Mouse (Mus musculus) spleen, postnatal 10 days (tissue): ENCODE measurements at regions not wholly inside any gene's neighbourhood (a gene's known extent, or its start where the extent isn't known, plus 50 kb on each side); places are given as distances from the start of the nearest gene placed in this dataset.
A peak's percentile ranks its signal among the peaks of the same experiment; 100 is the strongest.

ENCODE experiments used
- DNase-seq, 2 experiments: peaks; one replicate each; pipeline ENCODE4 v3.0.0; 2021 to 2022; ENCODE audit warnings: low spot score in 2 of 2

DNA sequence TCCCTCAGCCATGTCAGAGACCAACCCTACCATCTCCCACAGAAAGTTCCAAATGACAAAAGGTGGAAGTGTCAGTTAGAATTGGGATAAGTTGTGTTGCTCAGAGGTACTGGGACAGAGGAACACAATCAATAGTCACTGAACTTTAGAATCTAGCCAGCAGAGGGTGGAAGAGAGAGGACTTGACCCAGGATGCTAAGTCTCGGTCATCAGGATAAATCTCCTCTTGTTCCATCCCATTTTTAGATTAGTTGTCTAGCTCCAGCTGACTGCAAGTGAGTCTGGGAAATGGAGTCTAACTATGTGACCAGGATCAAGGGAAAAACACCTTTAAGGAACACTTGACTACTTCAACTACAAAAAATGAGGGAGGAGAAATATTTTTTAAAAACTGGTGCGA is 91.5 kb downstream of the Fam84b start:
- no peak for DNase-seq

DNA sequence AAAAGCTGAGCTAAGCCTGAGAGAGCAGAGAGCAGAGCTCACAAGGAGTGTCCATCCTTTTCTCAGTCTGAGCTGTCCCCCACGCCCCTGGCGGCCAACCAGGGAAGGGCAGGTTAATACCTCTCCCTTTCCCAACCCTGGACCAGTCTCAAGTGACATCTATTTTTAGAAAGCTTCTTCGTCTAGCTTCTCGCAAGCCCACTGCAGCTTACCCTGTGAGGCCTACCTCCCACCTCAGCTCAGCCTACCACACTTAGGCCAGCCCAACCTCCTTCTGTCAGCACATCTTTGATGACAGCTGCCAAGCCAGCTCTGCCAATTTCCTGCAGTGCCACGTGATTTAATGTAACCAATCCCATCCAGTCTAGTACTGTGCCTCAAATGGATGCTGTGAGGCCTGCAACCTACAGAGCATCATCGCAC is 93.6 kb downstream of the Fam84b start:
- DNase-seq, result peak; percentile 28 to 62

DNA sequence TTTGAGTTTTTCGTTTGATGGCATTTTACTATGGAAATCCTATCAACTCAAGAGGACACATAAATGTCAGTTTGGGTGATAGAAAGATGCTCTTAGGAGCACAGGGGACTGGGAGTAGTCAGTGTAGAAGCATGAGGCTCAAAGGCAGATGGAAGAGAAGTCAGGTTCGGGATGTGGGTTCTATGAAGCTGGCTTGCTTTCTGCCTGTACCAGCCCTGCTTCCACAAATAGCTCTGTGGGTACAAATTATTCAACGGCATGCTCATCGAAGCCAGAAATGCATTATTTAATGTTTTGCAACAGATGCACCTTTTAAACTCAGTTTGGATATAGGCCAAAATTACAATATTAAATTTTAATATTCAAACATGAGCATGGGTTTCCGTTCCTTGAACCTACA is 99.3 kb downstream of the Fam84b start:
- DNase-seq, result no peak

DNA sequence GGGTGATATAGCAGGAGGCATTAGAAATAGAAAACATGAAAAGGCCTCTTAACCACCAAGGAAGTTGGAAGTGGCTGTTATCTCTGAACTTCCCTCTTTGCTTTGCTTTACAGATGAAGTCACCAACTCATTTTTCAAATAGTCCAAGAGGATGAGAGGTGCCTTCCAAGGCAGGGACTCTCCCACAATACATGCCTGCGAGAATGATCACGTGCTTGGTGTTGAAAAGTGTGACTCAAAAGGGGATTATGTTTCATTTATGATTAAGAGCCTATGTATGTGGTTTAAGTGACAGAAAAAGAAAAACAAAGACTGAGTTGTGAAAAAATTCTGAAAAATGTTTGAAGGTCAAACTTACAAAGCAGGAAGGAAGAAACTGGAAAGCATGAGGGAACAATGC is 114.0 kb downstream of the Fam84b start:
- no peak for DNase-seq

DNA sequence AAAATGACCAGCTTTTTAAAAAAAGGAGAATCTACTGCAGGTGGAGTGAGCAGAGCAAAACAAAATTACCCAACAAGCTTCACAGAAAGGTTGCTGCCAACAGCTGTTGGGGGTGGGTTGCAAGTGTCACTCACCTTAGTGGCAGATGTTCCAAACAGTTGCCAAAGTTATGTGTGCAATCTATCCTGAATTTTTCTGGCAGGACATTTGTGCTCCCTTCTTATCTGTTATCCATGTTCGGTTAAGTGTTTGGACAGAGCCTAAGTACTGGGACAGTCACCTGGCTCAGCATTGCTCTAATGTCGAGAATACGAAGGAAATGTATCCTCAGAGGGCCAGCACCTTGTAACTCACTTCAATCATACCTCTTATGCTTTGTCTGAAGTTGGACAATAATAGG is 115.3 kb downstream of the Fam84b start:
- no peak for DNase-seq

DNA sequence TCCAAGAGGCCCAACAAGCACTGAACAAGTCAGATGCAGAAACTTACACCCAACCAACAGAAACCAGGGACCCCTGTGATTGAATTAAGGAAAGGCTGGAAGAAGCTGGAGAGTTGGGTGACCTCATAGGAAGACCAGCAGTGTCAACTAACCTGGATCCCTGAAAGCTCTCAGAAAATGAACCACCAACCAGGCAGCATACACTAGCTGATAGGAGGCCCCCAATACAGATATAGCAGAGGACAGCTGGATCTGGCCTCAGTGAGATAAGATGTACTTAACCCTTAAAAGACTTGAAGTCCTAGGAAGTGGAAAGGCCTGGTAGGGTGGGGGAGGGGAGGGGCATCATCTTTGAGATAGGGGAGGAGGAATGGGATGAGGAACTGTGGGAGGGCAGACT is 121.2 kb downstream of the Fam84b start:
- DNase-seq, result no peak

DNA sequence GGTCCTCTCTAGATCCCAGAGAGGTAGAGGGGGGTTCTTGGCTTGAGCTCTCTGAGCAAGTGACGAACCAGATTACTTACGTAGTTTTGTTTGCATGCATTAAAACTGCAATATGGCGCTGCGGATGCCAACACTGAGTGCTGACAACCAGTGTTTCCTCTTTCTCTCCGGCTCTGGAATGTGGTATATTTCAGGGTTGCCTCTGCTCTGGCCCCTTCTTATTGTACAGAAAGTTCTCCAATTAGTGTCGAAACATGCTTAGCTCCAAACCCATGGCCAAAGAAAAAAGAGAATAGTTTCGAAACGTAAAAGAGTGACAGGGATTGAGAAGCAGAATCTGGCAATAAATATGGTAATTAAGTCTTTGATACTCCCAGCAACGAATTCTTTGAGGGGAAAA is 124.8 kb downstream of the Fam84b start:
- no peak for DNase-seq

DNA sequence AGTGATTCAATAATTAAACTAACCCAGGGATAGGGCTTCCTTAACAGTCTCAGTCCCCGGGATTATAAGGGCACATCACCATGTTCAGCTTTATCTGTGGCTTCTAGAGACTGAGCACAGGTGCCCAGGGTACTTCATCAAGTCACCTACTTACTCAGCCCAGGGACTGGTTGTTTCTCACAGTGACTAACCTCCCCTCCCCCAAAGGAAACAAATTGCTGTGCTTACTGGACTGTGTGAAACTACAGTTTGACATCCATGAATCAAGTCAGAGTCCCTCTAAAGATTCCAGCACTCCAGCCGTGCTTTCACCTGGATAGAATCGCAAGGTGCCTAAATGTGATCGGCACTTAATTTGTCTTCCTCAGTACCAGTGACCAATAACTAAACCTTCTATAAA is 125.2 kb downstream of the Fam84b start:
- no peak for DNase-seq

DNA sequence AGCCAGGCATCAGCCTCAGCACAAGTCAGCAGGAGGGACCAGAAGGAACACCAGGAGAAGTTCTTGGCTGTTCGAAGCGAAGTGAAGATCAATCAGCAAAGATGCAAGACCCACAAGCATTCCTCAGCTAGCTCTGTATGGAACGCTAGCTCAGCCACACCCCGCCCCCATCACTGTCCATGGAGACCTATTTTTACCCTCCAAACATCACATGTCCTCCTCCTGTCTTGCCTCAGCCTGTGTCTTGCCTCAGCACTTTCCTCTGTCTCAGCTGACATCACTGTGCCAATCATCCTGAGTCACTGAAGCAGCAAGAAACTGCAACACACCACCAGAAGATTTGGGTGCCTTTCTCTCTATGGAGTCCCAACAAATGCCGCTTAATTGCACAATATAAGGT is 134.2 kb downstream of the Fam84b start:
- DNase-seq, result no peak

DNA sequence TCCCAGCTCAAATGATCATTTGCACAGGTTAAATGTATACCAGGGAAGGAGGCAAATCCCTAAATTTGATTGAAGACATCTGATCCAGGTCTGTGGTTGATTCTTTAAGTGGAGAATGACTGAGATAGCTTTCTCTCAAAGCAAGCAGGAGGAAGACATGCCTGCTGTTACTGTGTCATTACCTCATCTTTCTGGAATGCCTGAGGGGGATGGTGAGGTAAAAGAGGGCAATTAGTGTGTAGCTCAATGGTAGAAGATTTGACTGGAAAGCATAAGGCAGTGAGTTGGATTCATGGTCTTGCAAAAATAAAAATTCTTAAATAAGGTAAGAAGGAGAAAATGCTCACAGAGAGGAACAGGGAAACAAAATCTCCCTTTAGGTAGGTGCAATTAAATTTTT is 144.9 kb downstream of the Fam84b start:
- no peak for DNase-seq

DNA sequence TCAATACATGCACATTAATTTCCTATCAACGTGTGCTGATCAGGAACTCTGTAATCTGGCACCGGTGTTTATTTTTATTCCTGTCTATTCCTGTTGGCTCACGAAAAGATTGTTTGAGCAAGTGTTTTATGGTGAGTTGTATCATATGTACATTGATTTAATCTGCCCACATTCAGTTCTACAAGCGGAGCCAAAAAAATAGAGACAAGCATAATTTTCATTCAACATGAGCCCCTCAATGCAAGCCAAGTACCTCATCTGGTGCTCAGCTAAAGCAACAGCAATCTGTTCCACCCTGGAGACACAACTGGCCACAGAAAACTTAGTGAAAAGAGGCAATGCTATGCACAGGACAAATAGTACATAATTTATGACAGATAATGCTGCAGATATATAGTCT is 147.6 kb downstream of the Fam84b start:
- DNase-seq, result no peak

DNA sequence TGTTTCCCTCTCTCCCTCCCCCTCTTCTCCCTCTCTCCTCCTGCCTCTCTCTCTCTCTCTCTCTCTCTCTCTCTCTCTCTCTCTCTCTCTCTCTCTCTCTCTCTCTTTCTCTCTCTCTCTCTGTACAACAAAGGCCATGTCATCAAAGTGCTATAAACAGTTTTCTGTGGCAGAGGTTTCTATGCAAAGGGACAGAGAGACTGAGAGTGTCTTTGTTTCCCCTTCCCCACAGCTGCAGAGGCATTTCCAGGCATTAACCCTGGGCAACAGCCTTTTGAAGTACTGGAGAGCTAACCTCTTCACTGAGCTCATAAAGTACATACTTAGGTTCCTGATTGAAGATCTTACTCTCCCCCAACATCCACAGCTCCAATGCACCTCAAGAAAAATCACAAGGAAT is 152.3 kb downstream of the Fam84b start:
- no peak for DNase-seq

DNA sequence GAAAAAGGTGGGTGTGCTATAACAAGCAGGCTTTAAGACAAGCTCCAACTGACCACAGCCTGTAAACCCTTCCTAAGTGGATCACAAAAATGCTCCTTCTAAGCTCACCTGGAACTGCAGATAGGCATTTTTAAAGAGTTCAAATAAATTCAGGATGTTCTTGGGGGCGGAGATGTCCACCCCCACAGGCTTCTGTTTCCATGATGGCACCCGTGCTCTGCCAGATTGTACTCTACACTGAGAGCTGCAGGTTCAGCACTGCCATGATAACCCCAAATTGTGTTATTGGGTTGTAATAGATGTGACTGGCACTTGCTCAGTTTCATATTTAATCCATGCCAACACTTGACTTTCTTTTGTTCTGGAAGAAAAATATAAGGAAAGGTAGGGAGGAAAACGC is 158.8 kb downstream of the Fam84b start:
- no peak for DNase-seq

DNA sequence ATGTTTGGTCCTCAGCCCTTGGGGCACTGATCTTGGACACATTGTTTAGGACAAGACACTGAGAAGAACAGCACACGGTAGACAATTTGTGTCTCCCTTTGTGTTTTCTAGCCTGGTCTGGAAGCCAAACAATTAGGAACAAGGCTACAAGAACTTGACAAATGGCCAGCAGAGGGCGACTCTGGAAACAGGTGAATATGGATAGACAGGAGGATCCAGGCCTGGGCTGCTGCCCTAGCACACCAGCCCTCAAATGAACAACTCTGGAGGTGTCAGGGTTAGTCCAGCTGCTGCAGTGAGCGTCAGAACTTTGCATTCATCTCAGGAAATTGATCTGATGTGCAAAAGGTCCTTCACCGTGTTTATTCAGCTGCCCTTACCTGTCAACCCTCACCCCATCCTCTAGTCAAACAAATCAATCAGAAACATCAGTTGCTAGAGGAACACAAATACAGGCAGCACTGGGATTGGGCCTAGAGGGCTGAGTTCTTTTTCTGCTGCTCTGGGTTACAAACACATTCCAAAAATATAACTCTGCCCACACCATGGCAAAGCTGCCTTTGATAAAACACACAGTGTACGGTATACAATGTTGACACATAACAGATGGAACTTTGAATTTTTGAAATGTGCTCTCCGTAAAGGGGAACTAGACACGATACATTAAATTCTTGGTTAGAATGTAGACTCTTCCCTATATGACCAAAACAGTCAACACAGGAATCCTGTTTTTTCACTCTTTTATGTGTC is 159.7 kb downstream of the Fam84b start:
- DNase-seq, result peak in 1 of 2 experiments; percentile 47

DNA sequence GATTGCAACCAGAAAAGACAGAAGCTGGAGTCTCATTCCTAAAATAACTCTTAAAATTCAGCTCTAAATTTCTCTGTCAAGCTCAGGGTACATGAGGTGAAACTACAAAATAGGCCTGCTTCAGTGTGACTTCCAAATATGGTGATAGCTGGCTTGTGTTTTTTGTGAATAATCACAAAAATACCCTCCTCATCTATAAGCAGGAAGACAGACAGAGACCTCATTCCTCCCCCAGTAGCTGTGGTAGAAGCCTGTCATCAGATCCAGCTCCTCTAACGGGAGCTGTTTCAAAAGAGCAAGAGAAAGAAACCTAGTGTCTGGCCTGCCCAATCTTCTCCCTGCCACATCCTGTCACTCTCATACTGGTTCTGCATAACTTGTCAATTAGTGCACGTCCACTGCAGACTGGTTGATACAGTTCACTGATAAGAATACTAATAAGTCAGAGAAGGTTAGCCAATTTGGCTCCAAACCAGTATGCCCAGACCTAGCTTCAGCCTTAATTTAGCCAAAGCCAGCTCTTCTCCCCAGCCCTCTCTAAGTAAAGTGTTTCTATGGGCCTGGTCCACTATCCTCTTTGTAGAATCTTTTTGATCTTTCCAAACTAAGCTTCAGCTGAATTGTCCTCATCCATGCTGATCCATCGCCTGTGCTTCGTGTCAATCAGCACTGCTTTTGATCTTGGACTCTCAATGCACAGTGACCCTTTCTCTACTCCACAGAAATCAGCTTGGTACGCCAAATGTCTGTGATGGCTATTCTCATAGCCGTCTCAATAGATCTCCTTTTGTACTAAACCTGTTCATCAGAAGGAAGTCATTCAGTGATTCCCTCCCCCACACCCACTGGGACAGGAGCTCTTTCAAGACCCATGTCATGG is 160.6 kb downstream of the Fam84b start:
- DNase-seq, result no peak

DNA sequence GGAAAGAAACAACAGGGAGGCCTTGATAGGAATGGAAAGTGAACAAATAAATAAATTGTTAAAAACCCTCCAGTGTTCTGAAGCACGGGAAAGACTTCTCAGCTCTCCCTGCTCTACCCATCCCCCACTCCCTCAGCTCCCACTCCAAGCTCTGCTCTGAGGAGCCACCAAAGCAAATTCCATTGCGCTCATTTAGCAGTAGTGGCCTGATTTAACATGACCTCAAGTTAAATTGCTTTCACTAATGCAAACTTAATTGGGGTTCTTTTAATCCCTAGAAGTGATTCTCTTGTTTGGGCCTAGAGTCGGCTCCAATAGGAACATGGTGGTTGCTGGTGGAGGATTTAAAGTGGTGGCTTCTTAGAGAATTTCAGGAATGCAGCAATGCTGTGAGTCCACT is 161.4 kb downstream of the Fam84b start:
- DNase-seq, result no peak

DNA sequence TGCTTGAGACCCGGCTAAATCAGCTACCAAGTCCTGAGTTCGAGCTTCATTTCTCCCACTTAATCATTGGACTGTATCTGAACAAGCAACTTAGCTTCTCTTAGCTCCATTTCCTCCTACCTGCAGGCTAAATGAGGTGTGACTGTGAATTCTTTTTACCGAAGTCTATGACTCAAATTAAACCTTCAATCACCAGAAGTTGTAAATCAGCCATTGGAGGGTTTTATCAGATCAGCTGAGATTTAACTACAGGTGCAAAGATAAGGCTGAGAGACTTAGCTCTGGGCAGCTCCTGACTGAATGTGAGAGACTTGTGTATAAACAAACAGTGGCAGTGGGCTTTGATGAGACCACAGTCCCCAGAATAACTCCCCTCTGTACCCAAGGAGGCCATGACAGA is 176.2 kb downstream of the Fam84b start:
- no peak for DNase-seq

DNA sequence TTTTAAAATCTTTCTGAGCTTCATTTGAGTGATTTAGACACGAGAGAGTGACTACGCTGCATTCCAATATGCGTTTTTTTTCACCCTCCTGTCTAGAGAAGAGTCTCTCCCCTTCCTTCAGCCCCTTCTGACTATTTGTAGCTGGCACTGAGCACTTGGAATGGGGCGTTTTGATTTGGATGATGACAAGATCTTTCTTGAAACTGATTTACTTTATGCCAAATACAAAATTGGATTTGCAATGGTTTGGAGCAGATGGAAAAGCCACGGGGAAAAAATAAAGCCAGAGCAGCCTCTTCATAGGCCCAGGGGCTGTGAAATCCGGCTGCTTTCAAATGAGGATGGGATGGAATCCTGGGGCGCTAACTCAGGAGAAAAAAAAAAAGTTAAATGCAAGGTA is 196.0 kb downstream of the Fam84b start:
- DNase-seq, result no peak

DNA sequence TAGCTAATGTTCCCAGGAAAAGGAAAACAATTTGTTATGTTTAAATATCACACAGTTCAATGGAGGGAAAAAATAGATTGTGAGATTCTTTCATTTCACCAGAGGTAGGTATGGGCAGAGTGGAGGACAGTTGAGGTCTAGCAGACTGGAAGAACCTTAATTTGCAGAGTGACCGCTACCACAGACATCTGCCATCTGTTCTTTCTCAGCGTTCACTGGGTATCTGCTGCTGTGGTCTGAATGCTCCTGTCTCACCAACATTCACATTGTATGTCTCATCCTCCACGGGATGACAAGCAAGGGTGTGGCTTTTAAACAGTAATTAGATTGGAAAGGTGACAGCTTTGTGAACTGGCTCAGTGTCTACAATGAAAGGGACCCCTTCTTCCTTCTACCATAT is 198.5 kb downstream of the Fam84b start:
- DNase-seq, result no peak

DNA sequence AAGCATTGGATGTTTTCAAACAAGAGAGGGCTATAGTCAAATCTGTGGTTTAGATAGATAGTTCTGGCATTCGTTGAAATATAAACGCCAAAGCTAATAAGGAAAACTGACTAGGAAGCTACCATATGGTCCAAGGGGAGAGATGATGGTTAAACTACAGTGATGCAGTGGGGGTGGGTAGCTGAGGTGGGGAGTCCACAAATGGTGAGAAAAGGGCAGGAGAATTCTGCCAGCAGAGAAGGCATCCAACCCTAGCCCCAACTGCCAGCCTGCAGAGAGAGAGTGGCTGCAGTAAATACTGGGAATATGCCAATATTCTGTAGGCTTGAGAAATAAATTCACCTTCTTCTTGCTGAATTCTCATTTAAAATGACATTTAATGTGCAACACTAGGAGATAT is 204.3 kb downstream of the Fam84b start:
- no peak for DNase-seq

DNA sequence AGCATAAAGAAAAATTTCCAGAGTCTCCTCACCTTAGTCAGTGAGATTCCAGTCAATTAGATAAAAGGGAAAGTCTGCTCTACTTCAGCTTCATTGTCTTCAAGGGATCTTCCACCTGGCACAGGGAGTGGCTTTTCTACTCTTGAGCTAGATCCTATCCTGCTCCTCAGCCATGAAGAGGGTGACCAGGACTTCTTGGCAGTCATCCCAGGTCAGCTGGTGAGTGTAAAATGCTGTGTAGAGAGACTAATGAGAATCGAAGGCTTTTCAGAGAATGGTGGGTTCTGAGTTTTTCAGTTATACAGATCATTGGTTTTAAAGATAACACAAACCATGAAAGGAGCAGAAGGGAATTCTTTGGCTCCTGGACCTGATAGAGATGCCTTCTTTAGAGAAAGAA is 211.8 kb downstream of the Fam84b start:
- no peak for DNase-seq

DNA sequence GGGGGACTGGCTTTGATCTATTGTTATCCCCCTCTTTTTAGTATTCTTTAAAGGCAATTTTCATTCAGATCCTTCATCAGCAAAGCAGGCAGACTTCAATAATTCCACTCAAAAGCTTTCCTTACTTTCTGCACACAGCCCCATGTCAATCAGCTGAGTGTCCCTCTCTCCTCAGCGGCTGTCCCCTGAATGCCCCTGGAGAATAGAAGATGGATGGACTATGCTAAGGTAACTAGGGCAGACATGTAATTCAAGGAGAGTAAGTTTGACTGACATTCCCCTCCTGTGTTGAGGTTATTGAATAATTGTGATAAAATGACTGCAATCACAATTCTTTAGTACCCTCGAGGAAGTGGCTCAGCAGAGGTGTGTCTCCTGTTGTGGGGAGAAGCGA is 220.1 kb downstream of the Fam84b start:
- DNase-seq, result no peak

DNA sequence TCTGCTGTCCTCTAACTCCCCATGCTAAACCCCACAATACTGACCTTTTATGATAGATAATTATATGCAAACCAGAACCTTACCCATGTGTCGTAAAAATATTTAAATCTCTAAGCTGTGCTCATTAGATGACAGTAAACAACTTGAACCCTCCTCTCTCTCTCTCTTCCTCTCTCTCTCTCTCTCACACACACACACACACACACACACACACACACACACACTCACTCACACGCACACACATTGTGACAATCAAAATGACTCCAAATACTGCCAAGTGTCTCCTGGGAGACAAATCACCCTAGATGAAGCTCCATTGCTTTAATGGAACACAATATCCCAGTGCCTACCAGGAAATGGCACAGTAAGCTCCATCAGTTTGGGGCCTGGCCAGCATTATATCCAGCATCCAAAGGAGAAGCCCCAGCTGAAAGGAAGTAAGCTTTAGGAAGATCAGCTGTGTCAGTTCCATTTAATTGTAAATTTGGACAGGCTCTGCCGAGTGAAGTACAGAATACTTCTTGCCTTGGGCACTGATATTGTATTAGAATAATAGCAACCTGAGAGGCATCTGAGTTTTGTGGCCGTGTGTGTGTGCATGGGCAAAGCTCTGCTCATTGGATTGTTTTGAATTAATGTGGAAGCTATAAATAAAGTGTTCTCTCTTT is 220.7 kb downstream of the Fam84b start:
- no peak for DNase-seq
